Comparison of ENCODE assay signal across 20 mouse cellular contexts in genomic region chr10:93567841-93568566, GRCm38 (mm10). TPM values are rescaled to one million over a fixed set of nuclear protein-coding genes. Genes with fewer than 3 reads are reported as not detected.
DNase-seq lines count a peak whose midpoint lies in the region; ATAC-seq and TF ChIP-seq lines count a peak whose summit lies in the region.
"Had no signal": no experiment of that assay in that cellular context is flagged by ENCODE, and none has a peak within 500 bp of the region (broad histone marks: within the 10 kb centered on the region; RNA-seq: fewer than 3 reads in every experiment).

No protein-coding gene starts in this region.

- H3K9ac ChIP-seq in kidney, embryonic 16.5 days (replicated peaks; ENCODE audit: low read length): no peak overlapping the region
- no peak overlapping the region for H3K9ac ChIP-seq in lung, embryonic 14.5 days
- no peak overlapping the region for H3K9ac ChIP-seq in ES-Bruce4 (ENCODE audit: low read depth, poor library complexity, severe bottlenecking)
- H3K9ac ChIP-seq in stomach, postnatal 0 days (ENCODE audit: low read length): no peak overlapping the region
- H3K9ac ChIP-seq: forebrain, embryonic 13.5 days; forebrain, postnatal 0 days; heart, embryonic 13.5 days; hindbrain, embryonic 13.5 days had no signal

- H3K36me3 ChIP-seq in kidney, adult 2 months (ENCODE audit: control insufficient read depth, insufficient read depth, low read length): no peaks in the 10 kb centered on the region
- H3K36me3 ChIP-seq in kidney, embryonic 16.5 days (ENCODE audit: insufficient read depth, low read length): no peaks in the 10 kb centered on the region
- no peaks in the 10 kb centered on the region for H3K36me3 ChIP-seq in lung, embryonic 14.5 days (ENCODE audit: insufficient read depth)
- no peaks in the 10 kb centered on the region for H3K36me3 ChIP-seq in ES-Bruce4 (ENCODE audit: control insufficient read depth, insufficient read depth, low read length, poor library complexity, severe bottlenecking)
- no peaks in the 10 kb centered on the region for H3K36me3 ChIP-seq in stomach, postnatal 0 days (ENCODE audit: control insufficient read depth, insufficient read depth, low read length)
- H3K36me3 ChIP-seq: embryonic facial prominence, embryonic 10.5 days; heart, embryonic 13.5 days; hindbrain, embryonic 13.5 days had no signal

- H3K4me1 ChIP-seq in kidney, adult 2 months (ENCODE audit: control insufficient read depth, insufficient read depth, low read length): no peaks in the 10 kb centered on the region
- no peaks in the 10 kb centered on the region for H3K4me1 ChIP-seq in kidney, embryonic 16.5 days (ENCODE audit: insufficient read depth, low read length)
- H3K4me1 ChIP-seq in lung, embryonic 14.5 days (ENCODE audit: insufficient read depth): no peaks in the 10 kb centered on the region
- no peaks in the 10 kb centered on the region for H3K4me1 ChIP-seq in lung, adult 2 months (ENCODE audit: control insufficient read depth, insufficient read depth, low read length)
- no peaks in the 10 kb centered on the region for H3K4me1 ChIP-seq in ES-Bruce4 (ENCODE audit: control insufficient read depth, insufficient read depth, low read length)
- no peaks in the 10 kb centered on the region for H3K4me1 ChIP-seq in stomach, postnatal 0 days (replicated peaks; ENCODE audit: control insufficient read depth, insufficient read depth)
- H3K4me1 ChIP-seq: embryonic facial prominence, embryonic 10.5 days; forebrain, embryonic 13.5 days; heart, embryonic 13.5 days; hindbrain, embryonic 13.5 days had no signal

- no peak overlapping the region for H3K27ac ChIP-seq in kidney, adult 2 months (ENCODE audit: insufficient read depth, low read depth, low read length)
- no peak overlapping the region for H3K27ac ChIP-seq in kidney, embryonic 16.5 days (ENCODE audit: low read length)
- H3K27ac ChIP-seq in lung, embryonic 14.5 days (ENCODE audit: low read depth): no peak overlapping the region
- H3K27ac ChIP-seq in ES-Bruce4 (ENCODE audit: insufficient read depth, low read length): no peak overlapping the region
- no peak overlapping the region for H3K27ac ChIP-seq in stomach, postnatal 0 days (replicated peaks)
- H3K27ac ChIP-seq: embryonic facial prominence, embryonic 10.5 days; forebrain, embryonic 13.5 days; heart, embryonic 13.5 days; hindbrain, embryonic 13.5 days; hindbrain, postnatal 0 days had no signal

- DNase-seq in kidney, adult 2 months: no peak
- no peak for DNase-seq in lung, embryonic 14.5 days
- DNase-seq in lung, adult 2 months: no peak
- DNase-seq in stomach, postnatal 0 days (ENCODE audit: low spot score): no peak
- no peak for DNase-seq in cerebellum, postnatal 10 days
- DNase-seq: adrenal gland, postnatal 14 days; cerebellum, adult 18-20 months; cerebellum, adult 9-11 months; forebrain, postnatal 0 days; gastrocnemius, postnatal 14 days; heart, postnatal 10 days had no signal

- no peaks in the 10 kb centered on the region for H3K27me3 ChIP-seq in kidney, adult 2 months (replicated peaks; ENCODE audit: control insufficient read depth, insufficient read depth, low read length)
- no peaks in the 10 kb centered on the region for H3K27me3 ChIP-seq in kidney, embryonic 16.5 days (ENCODE audit: insufficient read depth, low read length)
- no peaks in the 10 kb centered on the region for H3K27me3 ChIP-seq in lung, embryonic 14.5 days (ENCODE audit: insufficient read depth, low read length)
- H3K27me3 ChIP-seq in ES-Bruce4 (ENCODE audit: control insufficient read depth, insufficient read depth, low read length, poor library complexity, severe bottlenecking): no peaks in the 10 kb centered on the region
- no peaks in the 10 kb centered on the region for H3K27me3 ChIP-seq in stomach, postnatal 0 days (ENCODE audit: control insufficient read depth, insufficient read depth, low read length)
- H3K27me3 ChIP-seq: forebrain, embryonic 13.5 days; heart, embryonic 13.5 days; hindbrain, embryonic 13.5 days; Patski had no signal

- H3K4me3 ChIP-seq in kidney, adult 2 months (ENCODE audit: insufficient read depth, low read depth, low read length): no peak overlapping the region
- H3K4me3 ChIP-seq in kidney, embryonic 16.5 days (ENCODE audit: low read length): no peak overlapping the region
- no peak overlapping the region for H3K4me3 ChIP-seq in lung, embryonic 14.5 days (ENCODE audit: low read depth, low read length)
- no peak overlapping the region for H3K4me3 ChIP-seq in lung, adult 2 months (replicated peaks; ENCODE audit: extremely low read depth, low read depth, low read length)
- H3K4me3 ChIP-seq in ES-Bruce4 (ENCODE audit: low read depth, low read length): no peak overlapping the region
- H3K4me3 ChIP-seq in stomach, postnatal 0 days (ENCODE audit: low read depth, low read length): no peak overlapping the region
- H3K4me3 ChIP-seq: embryonic facial prominence, embryonic 10.5 days; forebrain, embryonic 13.5 days; heart, embryonic 13.5 days; hindbrain, embryonic 13.5 days had no signal

- H3K9me3 ChIP-seq in kidney, embryonic 16.5 days (ENCODE audit: low read length): no peaks in the 10 kb centered on the region
- H3K9me3 ChIP-seq in lung, embryonic 14.5 days (ENCODE audit: low read depth, low read length): no peaks in the 10 kb centered on the region
- H3K9me3 ChIP-seq in ES-Bruce4 (replicated peaks; ENCODE audit: control insufficient read depth, insufficient read depth, low read length, poor library complexity, severe bottlenecking): no peaks in the 10 kb centered on the region
- H3K9me3 ChIP-seq in stomach, postnatal 0 days (ENCODE audit: control insufficient read depth, low read length): no peaks in the 10 kb centered on the region
- H3K9me3 ChIP-seq: embryonic facial prominence, embryonic 10.5 days; forebrain, embryonic 13.5 days; heart, embryonic 13.5 days; hindbrain, embryonic 13.5 days had no signal

- no peak for TF ChIP-seq POLR2A in kidney, adult 2 months (IDR thresholded peaks at IDR 0.05; ENCODE audit: low read depth, low read length)
- no peak for TF ChIP-seq POLR2A in lung, adult 2 months (IDR thresholded peaks at IDR 0.05; ENCODE audit: borderline replicate concordance, extremely low read depth, low read depth, low read length)
- no peak for TF ChIP-seq POLR2A in ES-Bruce4 (IDR thresholded peaks at IDR 0.05; ENCODE audit: insufficient read depth, low read length)

- peak; percentile 14; the same call in 1 of the 2 replicates for TF ChIP-seq CTCF in kidney, adult 2 months (conservative IDR thresholded peaks at IDR 0.05; ENCODE audit: insufficient read depth, insufficient read length, low read depth, low read length)
- TF ChIP-seq CTCF in lung, embryonic 14.5 days (IDR thresholded peaks at IDR 0.05; ENCODE audit: low read depth): peak; percentile 21
- no peak for TF ChIP-seq CTCF in lung, adult 2 months (IDR thresholded peaks at IDR 0.05; ENCODE audit: insufficient read depth, low read length)
- TF ChIP-seq CTCF in ES-Bruce4 (IDR thresholded peaks at IDR 0.05; ENCODE audit: low read depth, low read length): peak; percentile 38
- peak; percentile 38; the same call in 1 of the 2 replicates for TF ChIP-seq CTCF in stomach, postnatal 0 days (IDR thresholded peaks at IDR 0.05; ENCODE audit: low read depth)

- H3K4me2 ChIP-seq in kidney, embryonic 16.5 days (replicated peaks; ENCODE audit: low read depth, low read length): no peak overlapping the region
- no peak overlapping the region for H3K4me2 ChIP-seq in lung, embryonic 14.5 days
- no peak overlapping the region for H3K4me2 ChIP-seq in stomach, postnatal 0 days (replicated peaks; ENCODE audit: low read depth)
- H3K4me2 ChIP-seq: forebrain, embryonic 13.5 days; heart, embryonic 13.5 days; hindbrain, embryonic 13.5 days had no signal

- no peak for ATAC-seq in kidney, embryonic 16.5 days (ENCODE audit: low FRiP score, low TSS enrichment)
- no peak for ATAC-seq in lung, embryonic 14.5 days (ENCODE audit: insufficient read depth)
- ATAC-seq in stomach, postnatal 0 days (ENCODE audit: low FRiP score, low TSS enrichment): no peak
- ATAC-seq: activated CD4-positive, CD25-positive, alpha-beta regulatory T cell, adult 4 months; forebrain, embryonic 13.5 days; forebrain, postnatal 0 days; hindbrain, postnatal 0 days; Patski had no signal

- whole genome bisulfite sequencing in kidney, adult 2 months: 89% methylated on average over 11 of the region's 11 CpGs
- WGBS in kidney, embryonic 16.5 days: 90% methylated on average over 11 of the region's 11 CpGs
- WGBS in lung, embryonic 14.5 days: 85% methylated on average over 11 of the region's 11 CpGs
- 84% methylated on average over 11 of the region's 11 CpGs for WGBS in lung, adult 2 months
- 90% methylated on average over 11 of the region's 11 CpGs for WGBS in stomach, postnatal 0 days

- no peak for TF ChIP-seq EP300 in ES-Bruce4 (IDR thresholded peaks at IDR 0.05; ENCODE audit: insufficient read depth, low read depth, low read length)
- no peak for TF ChIP-seq EP300 in stomach, postnatal 0 days (optimal IDR thresholded peaks at IDR 0.05)

RNA-seq across cellular contexts. Expression of gene Snrpf, which starts 21.5 kb away (rescaled TPM):
- polyA plus RNA-seq in kidney, adult 2 months (2012; rRNA removed): 30.8 and 32.7 TPM in 2 replicates
- polyA plus RNA-seq in kidney, embryonic 16.5 days (2015; fragmentation: Nextera tagmentation; extraction: Ambion mirVana): 114 and 128 TPM in 2 replicates
- polyA plus RNA-seq in lung, embryonic 14.5 days (2014; fragmentation: Nextera tagmentation; extraction: Ambion mirVana): 148 and 155 TPM in 2 replicates
- polyA plus RNA-seq in lung, adult 2 months (2012; rRNA removed): 26.2 and 43.0 TPM in 2 replicates
- 67.6 and 73.2 TPM in 2 replicates for polyA plus RNA-seq in ES-Bruce4 (2011; ENCODE audit: insufficient read depth, insufficient read length, low read depth, missing spikeins)
- polyA plus RNA-seq in stomach, postnatal 0 days (2015; fragmentation: Nextera tagmentation; extraction: Ambion mirVana): 67.4 and 74.5 TPM in 2 replicates

RNA-seq across cellular contexts. Expression of gene Ccdc38, which starts 27.6 kb away (rescaled TPM):
- 0.03 TPM in 1 of 2 replicates, not detected in the other for polyA plus RNA-seq in kidney, adult 2 months (2012; rRNA removed)
- polyA plus RNA-seq in kidney, embryonic 16.5 days (2015; fragmentation: Nextera tagmentation; extraction: Ambion mirVana): 0.32 and 0.35 TPM in 2 replicates
- polyA plus RNA-seq in lung, embryonic 14.5 days (2014; fragmentation: Nextera tagmentation; extraction: Ambion mirVana): 0.35 and 0.76 TPM in 2 replicates
- 0.04 and 0.05 TPM in 2 replicates for polyA plus RNA-seq in lung, adult 2 months (2012; rRNA removed)
- 0.24 and 0.60 TPM in 2 replicates for polyA plus RNA-seq in ES-Bruce4 (2011; ENCODE audit: insufficient read depth, insufficient read length, low read depth, missing spikeins)
- 0.16 and 0.45 TPM in 2 replicates for polyA plus RNA-seq in stomach, postnatal 0 days (2015; fragmentation: Nextera tagmentation; extraction: Ambion mirVana)

RNA-seq across cellular contexts. Expression of gene Amdhd1, which starts 28.2 kb away (rescaled TPM):
- 3.1 and 3.3 TPM in 2 replicates for polyA plus RNA-seq in kidney, adult 2 months (2012; rRNA removed)
- polyA plus RNA-seq in kidney, embryonic 16.5 days (2015; fragmentation: Nextera tagmentation; extraction: Ambion mirVana): 1.6 and 1.8 TPM in 2 replicates
- polyA plus RNA-seq in lung, embryonic 14.5 days (2014; fragmentation: Nextera tagmentation; extraction: Ambion mirVana): 0.32 and 0.41 TPM in 2 replicates
- polyA plus RNA-seq in lung, adult 2 months (2012; rRNA removed): 0.18 and 0.31 TPM in 2 replicates
- polyA plus RNA-seq in ES-Bruce4 (2011; ENCODE audit: insufficient read depth, insufficient read length, low read depth, missing spikeins): 0.37 TPM in 1 of 2 replicates, not detected in the other
- 0.28 and 0.45 TPM in 2 replicates for polyA plus RNA-seq in stomach, postnatal 0 days (2015; fragmentation: Nextera tagmentation; extraction: Ambion mirVana)
- polyA plus RNA-seq: forebrain, embryonic 13.5 days had no signal
